Mouse (Mus musculus): Measurements from ENCODE around the gene Crkl.

- no peak for TF ChIP-seq CTCF (IDR thresholded peaks at IDR 0.05; ENCODE audit: low read depth)
- no peak for TF ChIP-seq EP300 (optimal IDR thresholded peaks at IDR 0.05)
Measured at GRCm38 (mm10) chr16:17423021-17423420, 28.8 kb upstream of the Crkl start.

Data from stomach, postnatal 0 days (tissue).